Mouse (Mus musculus): ENCODE data around the gene Dlec1. TPM values are rescaled to one million over a fixed set of nuclear protein-coding genes. Genes with fewer than 3 reads are reported as not detected.

Dlec1 gene
- polyA plus RNA-seq, 1 experiment from 2014 or later = 6.1 TPM

DNA sequence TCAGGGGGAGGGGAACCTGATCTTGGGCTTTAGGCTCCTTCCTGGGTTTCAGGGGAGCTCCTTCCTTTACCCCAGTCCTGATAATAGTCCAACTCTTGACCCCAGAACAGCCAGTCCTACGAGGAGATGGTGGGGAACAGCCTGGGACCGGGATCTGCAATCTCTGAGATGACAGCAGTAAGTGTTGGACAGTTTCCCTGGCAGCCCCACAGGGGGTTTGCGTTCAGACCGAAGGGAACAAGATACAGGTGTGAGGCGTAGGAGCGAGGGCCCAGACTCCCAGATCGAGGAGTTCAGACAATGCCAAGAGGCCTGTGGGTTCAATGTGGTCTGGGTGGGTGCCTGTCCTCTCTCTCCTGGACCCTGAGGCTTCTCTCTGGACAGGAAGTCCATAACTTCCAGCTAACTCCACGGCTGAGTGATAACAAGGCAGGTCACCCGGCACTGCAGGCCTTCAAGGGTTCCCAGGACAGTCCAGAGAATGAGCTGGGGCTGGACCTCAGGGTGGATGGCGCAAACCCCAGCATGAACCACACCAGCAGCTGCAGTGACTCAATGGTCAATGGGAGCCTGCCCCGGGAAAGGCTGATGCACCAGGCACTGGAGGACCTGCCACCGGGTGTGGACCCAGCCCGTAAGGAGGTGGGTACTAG is 32.0 kb upstream of the Dlec1 start:
- ATAC-seq (ENCODE audit: low FRiP score, low TSS enrichment) = no peak
- 79% methylated on average over 13 of the region's 13 CpGs for WGBS
- H3K4me2 ChIP-seq (replicated peaks; ENCODE audit: low read depth, low read length) = no peak overlapping the region
- no peaks in the 10 kb centered on the region for H3K27me3 ChIP-seq (ENCODE audit: insufficient read depth, low read length)
- H3K9ac ChIP-seq (replicated peaks; ENCODE audit: low read length) = no peak overlapping the region
- H3K36me3 ChIP-seq (ENCODE audit: insufficient read depth, low read length) = peaks cover 12% of the 10 kb centered on the region
- H3K9me3 ChIP-seq (ENCODE audit: low read length) = no peaks in the 10 kb centered on the region
- no peak overlapping the region for H3K27ac ChIP-seq (ENCODE audit: low read length)
- no peak overlapping the region for H3K4me3 ChIP-seq (ENCODE audit: low read length)
- peaks cover 6% of the 10 kb centered on the region for H3K4me1 ChIP-seq (ENCODE audit: insufficient read depth, low read length)

DNA sequence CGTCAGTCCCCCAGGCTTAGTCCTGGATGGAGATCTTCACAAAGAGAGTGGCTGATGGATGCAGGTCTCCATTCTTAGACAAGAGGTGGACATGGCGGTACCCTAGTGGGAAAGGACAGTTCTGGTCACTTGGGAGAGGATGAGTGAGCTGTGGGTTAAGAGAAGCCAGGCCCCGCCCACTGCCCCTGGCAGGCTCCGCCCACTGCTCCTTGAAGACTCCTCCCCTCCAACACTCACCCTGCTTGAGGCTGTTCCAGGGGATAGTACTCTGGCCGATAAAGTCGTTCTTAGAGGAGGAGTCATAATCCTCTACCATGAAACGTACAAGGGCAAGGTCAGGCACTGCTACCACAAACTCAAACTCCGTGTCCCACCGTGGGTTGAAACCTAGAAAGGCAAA is 30.5 kb upstream of the Dlec1 start:
- no peak overlapping the region for H3K9ac ChIP-seq (replicated peaks; ENCODE audit: low read length)
- no peaks in the 10 kb centered on the region for H3K27me3 ChIP-seq (ENCODE audit: insufficient read depth, low read length)
- no peak overlapping the region for H3K4me2 ChIP-seq (replicated peaks; ENCODE audit: low read depth, low read length)
- H3K27ac ChIP-seq (ENCODE audit: low read length) = no peak overlapping the region
- no peaks in the 10 kb centered on the region for H3K9me3 ChIP-seq (ENCODE audit: low read length)
- 86% methylated on average over 9 of the region's 9 CpGs for WGBS
- ATAC-seq (ENCODE audit: low FRiP score, low TSS enrichment) = no peak
- peaks cover 15% of the 10 kb centered on the region for H3K36me3 ChIP-seq (ENCODE audit: insufficient read depth, low read length)
- peaks cover 9% of the 10 kb centered on the region for H3K4me1 ChIP-seq (ENCODE audit: insufficient read depth, low read length)
- H3K4me3 ChIP-seq (ENCODE audit: low read length) = no peak overlapping the region

- H3K36me3 ChIP-seq (ENCODE audit: insufficient read depth, low read length) = peaks cover 18% of the 10 kb centered on the region
- ATAC-seq (ENCODE audit: low FRiP score, low TSS enrichment) = no peak
- no peak overlapping the region for H3K4me2 ChIP-seq (replicated peaks; ENCODE audit: low read depth, low read length)
- H3K27ac ChIP-seq (ENCODE audit: low read length) = no peak overlapping the region
- no peak overlapping the region for H3K9ac ChIP-seq (replicated peaks; ENCODE audit: low read length)
- H3K27me3 ChIP-seq (ENCODE audit: insufficient read depth, low read length) = no peaks in the 10 kb centered on the region
- no peaks in the 10 kb centered on the region for H3K9me3 ChIP-seq (ENCODE audit: low read length)
- 61% methylated on average over 15 of the region's 15 CpGs for WGBS
- H3K4me1 ChIP-seq (ENCODE audit: insufficient read depth, low read length) = peaks cover 4% of the 10 kb centered on the region; the same call in 1 of the 2 replicates
- H3K4me3 ChIP-seq (ENCODE audit: low read length) = no peak overlapping the region
Observed at GRCm38 (mm10) chr9:119073184-119073895, 28.9 kb upstream of the Dlec1 start.

- WGBS = 69% methylated on average over 16 of the region's 16 CpGs
- no peak for ATAC-seq (ENCODE audit: low FRiP score, low TSS enrichment)
- Histone ChIP-seq H3K9ac (replicated peaks; ENCODE audit: low read length) (no peak overlapping the region), H3K4me1 (ENCODE audit: insufficient read depth, low read length) (peaks cover 9% of the 10 kb centered on the region), H3K9me3 (ENCODE audit: low read length) (no peaks in the 10 kb centered on the region), H3K27ac (ENCODE audit: low read length) (no peak overlapping the region), H3K4me3 (ENCODE audit: low read length) (no peak overlapping the region), H3K4me2 (replicated peaks; ENCODE audit: low read depth, low read length) (no peak overlapping the region), H3K36me3 (ENCODE audit: insufficient read depth, low read length) (peaks cover 24% of the 10 kb centered on the region), H3K27me3 (ENCODE audit: insufficient read depth, low read length) (no peaks in the 10 kb centered on the region)
Observed at GRCm38 (mm10) chr9:119075685-119076084, 26.6 kb upstream of the Dlec1 start.

DNA sequence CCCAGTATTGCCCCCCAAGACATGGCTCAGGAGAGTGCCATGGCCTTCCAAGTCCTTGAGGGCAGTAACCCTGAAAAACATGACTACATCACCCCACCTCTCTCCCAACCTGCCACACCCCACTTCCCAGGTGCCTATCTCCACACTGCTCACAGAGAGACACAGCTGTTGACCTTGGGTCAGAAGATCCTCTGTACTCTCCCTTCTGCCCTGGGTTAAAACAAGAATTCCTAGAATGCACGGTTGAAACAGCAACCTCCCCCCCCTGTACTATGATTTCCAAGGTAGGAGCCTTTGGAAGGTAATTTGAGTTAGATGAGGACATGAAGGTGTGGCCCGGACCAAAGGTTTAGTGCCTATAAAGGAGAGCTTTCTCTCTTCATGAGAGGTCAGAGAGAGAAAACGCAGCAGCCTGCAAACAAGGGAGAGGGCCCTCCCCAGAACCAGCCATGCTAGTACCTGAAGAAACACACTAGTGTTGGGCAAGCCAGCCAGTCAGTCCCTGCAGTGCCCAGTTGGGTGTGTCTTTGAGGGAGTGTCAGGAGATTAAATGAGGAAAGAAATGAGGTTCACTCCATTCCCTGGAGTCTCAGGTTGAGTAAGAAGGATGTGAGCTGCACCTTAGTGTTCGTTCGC is 22.1 kb upstream of the Dlec1 start:
- WGBS = 61% methylated on average over 5 of the region's 5 CpGs
- no peak overlapping the region for H3K4me3 ChIP-seq (ENCODE audit: low read length)
- ATAC-seq (ENCODE audit: low FRiP score, low TSS enrichment) = no peak
- H3K27me3 ChIP-seq (ENCODE audit: insufficient read depth, low read length) = no peaks in the 10 kb centered on the region
- no peak overlapping the region for H3K4me2 ChIP-seq (replicated peaks; ENCODE audit: low read depth, low read length)
- peaks cover 14% of the 10 kb centered on the region; the same call in 1 of the 2 replicates for H3K36me3 ChIP-seq (ENCODE audit: insufficient read depth, low read length)
- no peaks in the 10 kb centered on the region for H3K9me3 ChIP-seq (ENCODE audit: low read length)
- H3K4me1 ChIP-seq (ENCODE audit: insufficient read depth, low read length) = peaks cover 19% of the 10 kb centered on the region
- no peak overlapping the region for H3K27ac ChIP-seq (ENCODE audit: low read length)
- H3K9ac ChIP-seq (replicated peaks; ENCODE audit: low read length) = no peak overlapping the region

- H3K27me3 ChIP-seq (ENCODE audit: insufficient read depth, low read length) = no peaks in the 10 kb centered on the region
- H3K27ac ChIP-seq (ENCODE audit: low read length) = peak overlapping the region; percentile 9; the same call in 1 of the 2 replicates
- H3K9ac ChIP-seq (replicated peaks; ENCODE audit: low read length) = 0 out of 2 replicates have a peak overlapping the region, but pooled peaks have one; percentile 22
- peaks cover 9% of the 10 kb centered on the region; the same call in 1 of the 2 replicates for H3K36me3 ChIP-seq (ENCODE audit: insufficient read depth, low read length)
- WGBS = 31% methylated on average over 8 of the region's 8 CpGs
- no peak overlapping the region for H3K4me3 ChIP-seq (ENCODE audit: low read length)
- peak; percentile 25; the same call in 1 of the 2 replicates for ATAC-seq (ENCODE audit: low FRiP score, low TSS enrichment)
- H3K4me1 ChIP-seq (ENCODE audit: insufficient read depth, low read length) = peaks cover 26% of the 10 kb centered on the region
- H3K9me3 ChIP-seq (ENCODE audit: low read length) = no peaks in the 10 kb centered on the region
- no peak overlapping the region for H3K4me2 ChIP-seq (replicated peaks; ENCODE audit: low read depth, low read length)
Observed at GRCm38 (mm10) chr9:119082039-119082438, 20.2 kb upstream of the Dlec1 start.

DNA sequence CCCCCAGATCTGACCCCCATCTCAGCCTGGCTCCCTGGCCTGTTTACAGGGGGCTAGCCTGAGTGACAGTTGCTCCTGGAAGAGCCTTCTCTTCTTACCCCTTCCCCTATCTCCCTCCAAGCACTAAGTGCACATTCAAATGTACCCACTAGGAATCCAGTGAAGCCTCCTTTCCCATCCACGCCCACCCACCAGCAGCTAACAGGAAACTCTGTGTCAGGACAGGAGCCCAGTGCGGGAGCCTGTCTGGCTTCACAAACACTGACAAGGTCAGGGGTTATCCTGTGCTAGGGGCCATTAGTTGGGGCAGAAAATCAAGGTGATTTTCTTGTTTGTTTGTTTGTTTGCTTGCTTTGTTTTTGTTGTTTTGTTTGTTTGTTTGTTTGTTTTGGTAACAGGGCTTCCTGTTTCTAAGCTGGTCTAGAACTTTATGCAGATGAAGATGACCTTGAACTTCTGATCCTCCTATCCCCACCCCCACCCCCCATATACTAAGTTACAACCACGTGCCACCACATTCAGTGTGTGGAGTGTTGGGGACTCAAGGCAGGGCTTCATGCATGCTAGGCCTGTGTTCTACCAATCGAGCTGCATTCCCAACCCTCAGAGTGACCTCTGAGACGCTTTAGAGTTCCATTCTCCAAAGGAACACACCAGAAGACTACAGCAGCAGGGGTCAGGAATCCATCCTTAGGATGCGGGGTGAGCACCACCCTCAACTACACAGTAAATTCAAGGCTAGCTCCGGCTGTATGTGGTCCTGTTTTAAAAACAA is 19.4 kb upstream of the Dlec1 start:
- ATAC-seq (ENCODE audit: low FRiP score, low TSS enrichment) = no peak
- H3K27me3 ChIP-seq (ENCODE audit: insufficient read depth, low read length) = no peaks in the 10 kb centered on the region
- WGBS = 69% methylated on average over 7 of the region's 7 CpGs
- H3K9me3 ChIP-seq (ENCODE audit: low read length) = no peaks in the 10 kb centered on the region
- no peak overlapping the region for H3K9ac ChIP-seq (replicated peaks; ENCODE audit: low read length)
- peak overlapping the region; percentile 9; the same call in 1 of the 2 replicates for H3K27ac ChIP-seq (ENCODE audit: low read length)
- no peak overlapping the region for H3K4me2 ChIP-seq (replicated peaks; ENCODE audit: low read depth, low read length)
- peaks cover 6% of the 10 kb centered on the region; the same call in 1 of the 2 replicates for H3K36me3 ChIP-seq (ENCODE audit: insufficient read depth, low read length)
- peaks cover 32% of the 10 kb centered on the region for H3K4me1 ChIP-seq (ENCODE audit: insufficient read depth, low read length)
- H3K4me3 ChIP-seq (ENCODE audit: low read length) = no peak overlapping the region

DNA sequence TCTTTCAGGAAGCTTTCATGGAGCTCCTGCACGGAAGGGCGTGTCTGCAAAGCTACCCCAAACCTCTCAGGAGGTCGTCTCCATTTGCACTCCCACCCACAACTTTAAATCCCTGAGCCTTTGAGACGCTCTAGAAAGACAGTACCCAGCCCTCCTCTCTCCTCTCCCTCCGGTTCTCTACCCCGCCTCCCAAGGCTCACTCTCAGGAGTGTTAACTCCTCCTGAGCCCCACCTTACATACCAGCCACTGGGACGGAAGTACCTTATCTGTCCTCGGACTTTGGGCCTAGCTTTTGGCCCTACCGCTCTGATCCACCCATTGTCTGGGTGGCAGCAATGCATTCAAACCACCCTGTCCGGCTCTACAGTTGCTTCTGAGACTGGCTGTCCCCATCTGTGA is 18.3 kb upstream of the Dlec1 start:
- no peak overlapping the region for H3K4me2 ChIP-seq (replicated peaks; ENCODE audit: low read depth, low read length)
- no peak overlapping the region for H3K9ac ChIP-seq (replicated peaks; ENCODE audit: low read length)
- no peak for ATAC-seq (ENCODE audit: low FRiP score, low TSS enrichment)
- H3K36me3 ChIP-seq (ENCODE audit: insufficient read depth, low read length) = peaks cover 3% of the 10 kb centered on the region; the same call in 1 of the 2 replicates
- no peak overlapping the region for H3K4me3 ChIP-seq (ENCODE audit: low read length)
- H3K9me3 ChIP-seq (ENCODE audit: low read length) = no peaks in the 10 kb centered on the region
- WGBS = 77% methylated on average over 10 of the region's 10 CpGs
- H3K27ac ChIP-seq (ENCODE audit: low read length) = no peak overlapping the region
- H3K4me1 ChIP-seq (ENCODE audit: insufficient read depth, low read length) = peaks cover 37% of the 10 kb centered on the region
- H3K27me3 ChIP-seq (ENCODE audit: insufficient read depth, low read length) = no peaks in the 10 kb centered on the region

DNA sequence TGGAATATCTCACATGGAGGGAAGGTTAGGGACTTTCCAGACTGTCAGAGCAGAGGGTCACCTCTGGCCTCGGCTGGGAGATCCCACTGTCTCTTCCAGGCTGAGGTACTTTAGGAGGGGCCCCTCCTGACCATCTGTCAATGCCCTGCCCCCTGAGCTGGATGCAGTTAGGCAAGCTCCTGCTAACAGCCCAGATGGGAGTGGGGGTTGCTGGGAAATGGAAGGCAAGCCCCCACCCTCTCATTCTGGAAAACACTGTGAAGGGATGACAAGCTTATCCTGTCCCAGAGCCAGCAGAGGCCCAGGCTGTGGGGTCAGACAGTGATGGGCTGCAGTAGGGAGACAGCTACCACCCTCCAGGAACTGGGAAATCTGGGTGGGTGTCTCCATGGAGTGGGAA is 15.8 kb upstream of the Dlec1 start:
- Histone ChIP-seq H3K9me3 (ENCODE audit: low read length) (no peaks in the 10 kb centered on the region), H3K27ac (ENCODE audit: low read length) (no peak overlapping the region), H3K36me3 (ENCODE audit: insufficient read depth, low read length) (no peaks in the 10 kb centered on the region; the same call in 1 of the 2 replicates), H3K9ac (replicated peaks; ENCODE audit: low read length) (no peak overlapping the region), H3K4me2 (replicated peaks; ENCODE audit: low read depth, low read length) (no peak overlapping the region), H3K4me1 (ENCODE audit: insufficient read depth, low read length) (peaks cover 39% of the 10 kb centered on the region), H3K27me3 (ENCODE audit: insufficient read depth, low read length) (no peaks in the 10 kb centered on the region), H3K4me3 (ENCODE audit: low read length) (no peak overlapping the region)
- ATAC-seq (ENCODE audit: low FRiP score, low TSS enrichment) = no peak
- 11% methylated on average over 1 of the region's 1 CpGs for WGBS
